Mouse (Mus musculus) bone marrow, adult 2 months (tissue): ENCODE results near the gene Fancg. TPM values are rescaled to one million over a fixed set of nuclear protein-coding genes. Genes with fewer than 3 reads are reported as not detected.
A peak's percentile ranks its signal among the peaks of the same experiment; 100 is the strongest.
"Not testable (repeated sequence)": the region's sequence is repeated elsewhere in the genome, so short reads cannot be mapped to it uniquely, and the experiment has no call there.

Source experiments
- H3K27ac ChIP-seq: fragments of 200-500 bp; 2 replicates; pipeline ENCODE4 v1.5.1; 2012; ENCODE audit warnings: low read depth, mild to moderate bottlenecking, control low read depth, inconsistent platforms, low read length; ENCODE audit not compliant: control insufficient read depth, poor library complexity, insufficient read depth
- H3K4me1 ChIP-seq: fragments of 200-500 bp; 2 replicates; pipeline ENCODE4 v1.6.1; 2011; ENCODE audit warnings: low read length; ENCODE audit not compliant: control insufficient read depth, insufficient read depth
- H3K4me3 ChIP-seq: fragments of 200-500 bp; replicated peaks from 2 replicates; pipeline ENCODE3; 2011; ENCODE audit warnings: mild to moderate bottlenecking, low read depth, low read length, control low read depth; ENCODE audit not compliant: control insufficient read depth
- CTCF ChIP-seq: fragments of 200-500 bp; IDR thresholded peaks from 2 replicates; pipeline ENCODE4 v1.5.1; 2011; ENCODE audit warnings: low read length, control low read depth; ENCODE audit not compliant: control insufficient read depth, insufficient read depth
- POLR2A ChIP-seq: fragments of 200-500 bp; IDR thresholded peaks from 2 replicates; pipeline ENCODE4 v1.6.1; 2011; ENCODE audit warnings: low read depth, mild to moderate bottlenecking, control low read depth, low read length, borderline replicate concordance; ENCODE audit not compliant: control insufficient read depth
- WGBS: fragments of 180-500 bp; shearing (Covaris S2); methylation state at CpG from one replicate; pipeline ENCODE4 v1.1.7; 2018; 5-methylcytosine and 5-hydroxymethylcytosine counted together
- polyA plus RNA-seq: library from polyadenylated mRNA; stranded (reverse); fragments of >200 nt; gene quantifications from 2 replicates; pipeline ENCODE4 v1.2.4, GENCODE M21; 2011; ENCODE audit warnings: low replicate concordance; ENCODE audit not compliant: missing spikeins, insufficient read depth, insufficient read length

The Fancg gene
- polyA plus RNA-seq, 1 experiment: 19.0 TPM

DNA sequence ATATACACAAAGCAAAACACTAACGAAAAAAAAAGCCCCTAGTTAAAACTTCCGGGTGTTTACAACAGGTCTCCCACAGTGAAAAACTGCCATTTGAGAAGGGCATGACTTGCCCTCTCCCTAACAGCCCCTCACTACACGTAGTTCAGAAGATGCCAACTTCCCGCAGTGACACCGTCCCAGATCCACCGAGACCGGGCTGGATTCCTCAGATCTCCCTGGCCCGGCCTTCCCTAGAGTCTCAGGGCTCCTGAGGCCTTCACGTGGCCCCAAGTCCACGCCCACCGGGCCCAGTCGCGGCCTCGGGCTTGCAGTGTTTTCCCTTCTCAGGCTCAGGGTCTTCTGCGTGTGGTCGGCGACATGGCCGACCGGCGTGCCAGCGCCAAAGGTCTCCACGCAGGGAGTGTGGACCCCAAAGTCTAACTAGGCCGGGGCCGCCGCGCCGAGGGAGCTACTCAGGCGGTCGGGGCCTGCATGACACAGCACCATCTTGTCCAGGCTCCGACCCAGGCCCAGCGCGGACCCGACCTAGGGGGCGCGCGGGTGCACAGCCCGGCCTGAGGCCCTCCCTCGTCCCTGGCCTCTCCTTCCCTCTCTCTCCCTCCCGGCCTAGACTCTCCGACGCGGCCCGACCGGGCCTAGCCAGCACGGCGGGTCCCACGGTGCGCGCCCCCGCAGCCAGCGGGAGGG lies 10.7 kb downstream of the Fancg start:
- H3K27ac ChIP-seq: peak overlapping the region; percentile 95
- 1% methylated on average over 51 of the region's 51 CpGs for WGBS
- peak; percentile 47; the same call in 1 of the 2 replicates for TF ChIP-seq POLR2A
- TF ChIP-seq CTCF: no peak; the same call in 1 of the 2 replicates
- H3K4me1 ChIP-seq: no peaks in the 10 kb centered on the region; the same call in 1 of the 2 replicates
- H3K4me3 ChIP-seq: peak overlapping the region; percentile 99

DNA sequence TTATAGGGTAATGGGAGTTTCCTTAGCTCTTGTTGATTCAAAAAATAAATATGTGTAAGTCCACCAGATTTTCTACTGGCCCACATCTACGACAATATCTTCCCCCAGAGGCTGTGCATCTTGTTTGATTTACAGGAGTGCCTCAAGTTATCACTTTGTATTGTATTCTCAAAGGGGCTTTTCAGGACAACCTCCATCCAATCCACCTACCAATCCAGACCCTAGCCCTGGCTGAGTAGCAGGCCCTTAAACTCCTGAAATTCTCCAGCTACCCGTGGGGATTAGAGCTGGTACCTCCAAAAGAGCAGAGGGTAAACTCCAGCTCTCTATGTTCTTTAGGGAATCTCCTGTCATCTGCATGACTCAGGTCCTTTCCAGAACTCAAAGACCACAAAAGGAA lies 12.3 kb downstream of the Fancg start:
- Histone ChIP-seq H3K4me3 (no peak overlapping the region), H3K4me1 (no peaks in the 10 kb centered on the region; the same call in 1 of the 2 replicates), H3K27ac (no peak overlapping the region)
- TF ChIP-seq CTCF: no peak
- no peak for TF ChIP-seq POLR2A
- 34% methylated on average over 2 of the region's 2 CpGs for WGBS

DNA sequence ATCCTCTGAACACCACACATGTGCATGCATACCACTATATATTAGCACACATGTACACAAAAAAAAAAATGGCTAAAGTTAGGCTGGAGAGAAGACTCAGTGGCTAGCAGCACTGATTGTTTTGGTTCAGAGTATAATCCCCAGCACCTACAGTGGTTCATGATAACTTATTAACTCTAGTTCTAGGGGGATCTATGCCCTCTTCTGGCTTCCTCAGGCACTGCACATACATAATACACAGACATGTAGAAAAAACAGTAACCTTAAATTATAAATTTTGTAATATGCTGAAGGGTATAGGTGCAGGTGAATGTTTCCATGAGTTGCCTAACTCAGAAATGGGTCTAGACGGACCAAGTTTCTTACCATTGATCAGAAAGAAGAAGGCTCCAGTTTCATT lies 22.0 kb downstream of the Fancg start:
- Histone ChIP-seq H3K27ac (no peak overlapping the region), H3K4me3 (no peak overlapping the region), H3K4me1 (no peaks in the 10 kb centered on the region)
- no peak for TF ChIP-seq CTCF
- no peak for TF ChIP-seq POLR2A
- 81% methylated on average over 1 of the region's 1 CpGs for WGBS

- not testable (repeated sequence) for H3K27ac ChIP-seq, H3K4me3 ChIP-seq, H3K4me1 ChIP-seq
- 68% methylated on average over 8 of the region's 8 CpGs for WGBS
These were observed 29.8 kb downstream of the Fancg start for GRCm38 (mm10) chr4:42980467-42980866.

DNA sequence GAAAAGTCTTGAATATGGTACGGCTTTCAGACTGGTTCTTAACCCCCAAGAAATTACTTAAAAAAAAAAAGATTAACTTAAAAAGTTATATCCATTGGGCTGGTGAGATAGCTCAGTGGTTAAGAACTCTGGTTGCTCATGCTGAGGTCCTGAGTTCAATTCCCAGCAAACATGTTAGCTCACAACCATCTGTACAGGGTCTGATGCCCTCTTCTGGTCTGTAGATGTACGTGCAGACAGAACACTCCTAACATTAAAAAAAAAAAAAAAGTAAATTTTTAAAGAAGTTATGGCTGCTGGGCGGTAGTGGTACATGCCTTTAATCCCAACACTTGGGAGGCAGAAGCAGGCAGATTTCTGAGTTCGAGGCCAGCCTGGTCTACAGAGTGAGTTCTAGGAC lies 32.2 kb downstream of the Fancg start:
- no peaks in the 10 kb centered on the region for H3K4me1 ChIP-seq
- H3K27ac ChIP-seq: no peak overlapping the region
- H3K4me3 ChIP-seq: no peak overlapping the region
- 81% methylated on average over 4 of the region's 4 CpGs for WGBS
- TF ChIP-seq CTCF: no peak
- no peak for TF ChIP-seq POLR2A

GRCm38 (mm10) chr4:42973868-42974267 lies 36.4 kb downstream of the Fancg start:
- TF ChIP-seq CTCF (no peak), POLR2A (no peak)
- WGBS: 78% methylated on average over 5 of the region's 5 CpGs
- H3K4me1 ChIP-seq: no peaks in the 10 kb centered on the region

GRCm38 (mm10) chr4:42972952-42973351 lies 37.4 kb downstream of the Fancg start:
- no peak for TF ChIP-seq POLR2A
- TF ChIP-seq CTCF: no peak
- Histone ChIP-seq H3K27ac (no peak overlapping the region), H3K4me3 (no peak overlapping the region), H3K4me1 (no peaks in the 10 kb centered on the region)
- 83% methylated on average over 4 of the region's 4 CpGs for WGBS

More at GRCm38 (mm10) chr4:42973868-42974267, 36.4 kb downstream of the Fancg start:
- H3K27ac ChIP-seq: no peak overlapping the region
- H3K4me3 ChIP-seq: no peak overlapping the region

DNA sequence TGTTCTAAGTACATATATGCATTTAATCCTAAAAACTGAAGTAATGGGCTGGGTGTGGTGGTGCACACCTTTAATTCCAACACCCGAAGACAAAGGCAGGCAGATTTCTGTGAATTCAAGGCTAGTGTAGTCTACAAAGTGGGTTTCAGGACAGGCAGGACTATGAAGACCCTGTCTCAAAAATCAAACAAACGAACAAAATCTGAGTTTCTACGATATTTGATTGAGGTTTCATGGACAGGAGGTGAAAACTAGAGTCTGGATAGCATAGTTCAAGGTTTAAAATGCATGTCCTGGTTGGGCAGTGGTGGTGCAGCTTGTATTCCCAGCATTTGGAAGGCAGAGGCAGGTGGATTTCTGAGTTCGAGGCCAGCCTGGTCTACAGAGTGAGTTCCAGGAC lies 41.0 kb downstream of the Fancg start, which contains the start of gene 1700022I11Rik:
Gene 1700022I11Rik, plus strand, starts transcription at position 301 of the 400 bp plus-strand sequence.
- no peak within 1 kb of the TSS for H3K4me3 ChIP-seq
- no peak within 1 kb of the TSS for H3K27ac ChIP-seq

GRCm38 (mm10) chr4:42965039-42965719 lies 45.1 kb downstream of the Fancg start:
- 14% methylated on average over 12 of the region's 12 CpGs for WGBS
- TF ChIP-seq CTCF (peak; percentile 17; the same call in 1 of the 2 replicates), POLR2A (no peak)
- Histone ChIP-seq H3K27ac (no peak overlapping the region), H3K4me1 (no peaks in the 10 kb centered on the region), H3K4me3 (no peak overlapping the region)

More for the DNA sequence above, 41.0 kb downstream of the Fancg start, which contains the start of gene 1700022I11Rik:
- no peaks in the 10 kb centered on the region for H3K4me1 ChIP-seq
- WGBS: 73% methylated on average over 4 of the region's 4 CpGs
- TF ChIP-seq POLR2A: no peak
- TF ChIP-seq CTCF: no peak
